Mouse (Mus musculus) kidney, adult 2 months (tissue): Measurements from ENCODE around the gene Agpat2. TPM values are rescaled to one million over a fixed set of nuclear protein-coding genes. Genes with fewer than 3 reads are reported as not detected.

ENCODE experiments used
- DNase-seq: peaks from one replicate; pipeline ENCODE4 v3.0.0; 2021
- H3K27ac ChIP-seq: fragments of 200-500 bp; 2 replicates; pipeline ENCODE4 v1.5.1; 2012; ENCODE audit warnings: low read depth, low read length, control low read depth, inconsistent platforms; ENCODE audit not compliant: insufficient read depth
- H3K27me3 ChIP-seq: fragments of 200-500 bp; replicated peaks from 2 replicates; pipeline ENCODE4 v1.6.1; 2012; ENCODE audit warnings: mild to moderate bottlenecking, moderate library complexity, low read length, inconsistent platforms; ENCODE audit not compliant: control insufficient read depth, insufficient read depth
- H3K36me3 ChIP-seq: fragments of 200-500 bp; 2 replicates; pipeline ENCODE4 v1.6.1; 2012; ENCODE audit warnings: mild to moderate bottlenecking, moderate library complexity, low read length, inconsistent platforms; ENCODE audit not compliant: control insufficient read depth, insufficient read depth
- H3K4me1 ChIP-seq: fragments of 200-500 bp; 2 replicates; pipeline ENCODE4 v1.6.1; 2011; ENCODE audit warnings: low read length; ENCODE audit not compliant: control insufficient read depth, insufficient read depth
- H3K4me3 ChIP-seq: fragments of 200-500 bp; 2 replicates; pipeline ENCODE4 v1.5.1; 2011; ENCODE audit warnings: mild to moderate bottlenecking, low read depth, low read length, control low read depth; ENCODE audit not compliant: insufficient read depth
- CTCF ChIP-seq: fragments of 200-500 bp; conservative IDR thresholded peaks from 2 replicates; pipeline ENCODE4 v1.5.1; 2011; ENCODE audit warnings: low read depth, mild to moderate bottlenecking, control low read depth, low read length, moderate library complexity, mixed read lengths; ENCODE audit not compliant: insufficient read depth, insufficient read length
- POLR2A ChIP-seq: fragments of 200-500 bp; IDR thresholded peaks from one replicate; pipeline ENCODE4 v1.6.1; 2011; ENCODE audit warnings: low read depth, low read length, control low read depth
- WGBS: fragments of 180-500 bp; shearing (Covaris S2); methylation state at CpG from one replicate; pipeline ENCODE4 v1.1.7; 2018; 5-methylcytosine and 5-hydroxymethylcytosine counted together
- polyA plus RNA-seq: library from polyadenylated mRNA; depleted of rRNA; stranded (reverse); fragments of >200 nt; gene quantifications from 2 replicates; pipeline ENCODE4 v1.2.3, GENCODE M21; 2012

The Agpat2 gene
- polyA plus RNA-seq, 1 experiment = 165 TPM

DNA sequence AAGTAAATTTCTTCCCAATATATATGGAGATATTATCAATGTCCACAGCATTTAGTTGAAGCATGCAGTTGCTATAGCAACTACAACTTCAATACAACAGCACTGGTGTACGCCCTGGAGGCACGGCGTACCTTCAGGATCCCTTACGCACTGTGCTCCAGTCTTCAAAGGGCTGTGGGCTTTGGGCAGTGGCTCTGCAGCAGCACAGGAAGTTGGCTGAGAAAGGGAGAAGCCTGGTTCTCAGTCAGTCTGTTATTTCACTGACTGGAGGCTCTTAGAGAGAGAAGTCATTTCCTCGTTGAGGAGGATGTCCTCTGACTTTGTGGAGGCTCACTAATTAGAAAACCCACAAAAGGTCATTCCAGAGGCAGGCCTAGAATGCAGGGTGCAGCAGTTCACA, 18.8 kb upstream of the Agpat2 start:
- Histone ChIP-seq H3K27ac (no peak overlapping the region), H3K4me3 (no peak overlapping the region), H3K27me3 (no peaks in the 10 kb centered on the region), H3K36me3 (no peaks in the 10 kb centered on the region), H3K4me1 (no peaks in the 10 kb centered on the region)
- no peak for DNase-seq
- 59% methylated on average over 5 of the region's 5 CpGs for WGBS
- TF ChIP-seq POLR2A (no peak), CTCF (no peak)

DNA sequence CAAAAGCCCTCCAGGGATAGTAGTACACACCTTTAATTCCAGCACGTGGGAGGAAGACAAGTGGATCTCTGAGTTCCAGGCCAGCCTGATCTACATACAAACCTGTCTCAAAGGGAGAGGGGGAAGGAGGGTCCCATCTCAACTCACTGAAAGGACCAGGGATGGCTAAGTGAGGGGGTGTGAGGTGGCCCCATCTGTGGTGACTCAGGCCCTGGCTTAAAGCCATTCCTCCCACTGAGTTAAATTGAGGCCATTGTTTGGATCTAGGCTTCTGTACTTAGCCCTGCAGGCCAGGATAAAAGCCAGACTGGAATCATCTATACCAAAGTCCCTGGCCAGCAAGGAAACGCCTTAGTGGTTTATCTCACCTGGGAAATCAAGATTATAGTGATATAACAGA, 17.0 kb upstream of the Agpat2 start:
- no peak for TF ChIP-seq POLR2A
- 42% methylated on average over 2 of the region's 2 CpGs for WGBS

DNA sequence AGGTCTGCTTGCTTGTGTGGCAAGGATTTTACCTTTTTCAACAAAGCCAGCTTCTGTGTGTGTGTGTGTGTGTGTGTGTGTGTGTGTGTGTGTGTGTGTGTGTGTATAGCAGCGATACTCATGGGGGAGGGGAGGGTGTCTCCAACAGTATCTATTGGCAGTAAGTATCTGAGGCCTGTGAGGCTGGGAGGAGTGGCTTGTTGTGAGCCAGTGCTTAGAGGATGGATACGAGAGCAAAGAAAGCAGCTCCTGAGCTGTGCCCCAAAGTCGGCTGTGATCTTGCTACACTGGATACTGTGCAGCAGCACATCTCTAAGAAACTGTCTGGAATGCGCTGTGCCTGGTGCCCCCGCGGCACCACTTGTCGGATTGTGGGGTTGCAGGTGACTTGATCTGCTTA, 13.7 kb upstream of the Agpat2 start:
- Histone ChIP-seq H3K27ac (no peak overlapping the region), H3K27me3 (no peaks in the 10 kb centered on the region), H3K4me1 (no peaks in the 10 kb centered on the region; the same call in 1 of the 2 replicates), H3K4me3 (no peak overlapping the region), H3K36me3 (no peaks in the 10 kb centered on the region)
- WGBS = 80% methylated on average over 7 of the region's 7 CpGs
- TF ChIP-seq CTCF (no peak), POLR2A (no peak)
- no peak for DNase-seq

More for the DNA sequence above, 17.0 kb upstream of the Agpat2 start:
- Histone ChIP-seq H3K27me3 (no peaks in the 10 kb centered on the region), H3K27ac (no peak overlapping the region), H3K4me1 (no peaks in the 10 kb centered on the region), H3K4me3 (no peak overlapping the region), H3K36me3 (no peaks in the 10 kb centered on the region)
- DNase-seq = no peak

DNA sequence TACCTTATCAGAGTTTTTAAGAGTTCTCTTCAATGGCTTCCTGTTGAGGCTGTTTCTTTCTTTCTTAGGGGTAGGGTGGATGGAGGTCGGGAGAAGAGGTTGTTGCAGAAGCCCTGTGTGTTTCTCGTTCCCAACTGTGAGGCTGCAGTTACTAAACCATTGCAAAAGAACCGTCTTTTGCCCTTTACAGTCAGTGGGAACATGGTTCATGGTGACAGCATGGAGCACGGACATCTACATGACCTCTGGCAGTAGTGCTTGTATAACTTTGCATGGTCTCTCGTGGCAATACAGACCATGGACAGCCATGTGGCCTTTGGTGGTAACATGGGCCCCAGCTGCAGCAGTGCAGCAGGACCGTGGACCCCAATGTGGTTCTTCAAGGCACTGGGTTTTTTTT, 13.1 kb upstream of the Agpat2 start:
- Histone ChIP-seq H3K36me3 (no peaks in the 10 kb centered on the region), H3K4me1 (no peaks in the 10 kb centered on the region; the same call in 1 of the 2 replicates), H3K27ac (no peak overlapping the region), H3K27me3 (no peaks in the 10 kb centered on the region), H3K4me3 (no peak overlapping the region)
- TF ChIP-seq CTCF (no peak), POLR2A (no peak)
- DNase-seq = no peak
- WGBS = 82% methylated on average over 6 of the region's 6 CpGs

DNA sequence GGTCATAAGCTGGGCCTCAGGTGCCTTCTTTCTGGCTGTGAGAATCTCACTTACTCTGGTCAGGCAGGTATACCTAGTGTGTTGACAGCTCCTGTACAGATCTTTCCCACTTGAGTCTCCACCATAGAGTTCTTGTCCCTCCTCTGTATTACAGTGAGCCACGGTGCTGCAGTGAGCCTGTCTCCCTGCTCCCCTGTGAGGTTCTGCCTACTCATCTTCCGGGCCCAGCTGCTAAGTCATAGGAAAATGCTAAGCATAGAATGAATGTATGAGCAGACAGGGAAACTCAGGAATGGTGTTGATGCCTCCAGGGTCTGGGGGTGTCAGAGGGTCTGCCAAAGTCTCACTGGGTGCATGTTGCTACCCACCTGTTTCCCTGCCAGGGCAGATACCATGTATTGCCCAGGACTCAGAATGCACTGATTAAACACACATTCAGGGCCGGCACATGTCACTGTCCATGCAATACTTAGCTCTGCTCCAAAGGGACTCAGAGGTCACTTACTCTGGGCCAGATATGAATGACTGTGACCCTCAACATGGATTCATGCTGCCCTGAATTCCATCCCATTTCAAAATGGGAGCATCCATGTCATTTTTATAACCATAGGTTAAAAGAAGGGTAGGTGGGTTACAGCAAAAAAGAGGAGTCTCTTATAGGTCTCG, 11.4 kb upstream of the Agpat2 start:
- H3K4me3 ChIP-seq = no peak overlapping the region
- no peaks in the 10 kb centered on the region; the same call in 1 of the 2 replicates for H3K4me1 ChIP-seq
- WGBS = 82% methylated on average over 4 of the region's 4 CpGs
- DNase-seq = no peak
- no peak overlapping the region for H3K27ac ChIP-seq
- TF ChIP-seq CTCF (no peak), POLR2A (no peak)
- no peaks in the 10 kb centered on the region for H3K27me3 ChIP-seq
- H3K36me3 ChIP-seq = no peaks in the 10 kb centered on the region

DNA sequence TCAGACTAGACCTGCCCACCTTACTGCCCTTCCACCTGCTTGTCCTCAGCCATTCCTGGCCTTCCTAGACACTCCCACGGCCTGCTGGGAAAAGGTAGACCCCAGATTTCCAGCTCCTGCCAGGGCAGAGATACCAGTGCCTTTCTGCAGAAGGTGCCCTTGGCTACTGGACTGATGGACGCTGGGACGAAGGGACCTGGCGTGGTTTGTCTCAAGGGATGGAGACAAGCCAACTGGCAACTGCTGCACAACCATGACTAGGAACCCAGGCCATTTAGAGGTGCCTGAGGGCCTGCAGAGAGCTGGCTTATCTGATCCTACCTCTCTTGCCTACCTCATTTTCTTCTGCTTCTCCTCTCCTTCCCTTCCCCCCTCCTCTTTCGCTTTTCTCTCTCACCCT, 10.7 kb upstream of the Agpat2 start:
- no peak overlapping the region for H3K27ac ChIP-seq
- no peak overlapping the region for H3K4me3 ChIP-seq
- H3K4me1 ChIP-seq = no peaks in the 10 kb centered on the region; the same call in 1 of the 2 replicates
- no peak for DNase-seq
- H3K36me3 ChIP-seq = no peaks in the 10 kb centered on the region
- WGBS = 64% methylated on average over 5 of the region's 5 CpGs
- TF ChIP-seq POLR2A (no peak), CTCF (no peak)
- H3K27me3 ChIP-seq = no peaks in the 10 kb centered on the region

DNA sequence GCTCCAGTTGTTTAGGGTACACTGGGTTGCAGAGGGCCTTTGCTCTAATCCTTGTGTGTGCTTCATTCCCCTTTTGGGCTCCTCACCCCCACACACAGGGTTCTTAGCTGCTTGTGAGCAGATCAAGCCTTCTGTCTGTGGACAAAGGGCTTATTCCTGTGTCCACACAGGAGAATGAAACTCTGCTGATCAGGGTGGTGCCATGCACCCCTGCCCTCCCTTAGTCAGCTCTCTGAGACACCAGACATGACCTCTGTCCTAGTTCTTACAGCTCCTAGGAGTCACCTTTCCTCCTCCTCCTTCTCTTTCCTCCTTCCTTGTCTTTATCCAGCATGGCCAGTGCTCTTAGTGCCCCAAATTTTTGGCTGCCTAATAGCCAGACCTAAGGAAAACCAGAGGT, 7.7 kb upstream of the Agpat2 start:
- Histone ChIP-seq H3K36me3 (no peaks in the 10 kb centered on the region), H3K4me1 (no peaks in the 10 kb centered on the region; the same call in 1 of the 2 replicates), H3K27ac (no peak overlapping the region), H3K4me3 (no peak overlapping the region), H3K27me3 (no peaks in the 10 kb centered on the region)
- no peak for DNase-seq
- no peak for TF ChIP-seq POLR2A
- no peak for TF ChIP-seq CTCF
